Mouse (Mus musculus): Measurements from ENCODE around the gene Gm10974.

Gene Gm10974

GRCm38 (mm10) chr7:66358461-66358860 is 7.2 kb upstream of the Gm10974 start:
- DNase-seq (ENCODE audit: extremely low read depth, low read depth, low spot score) = no peak

GRCm38 (mm10) chr7:66359044-66359443 is 6.7 kb upstream of the Gm10974 start:
- no peak for DNase-seq (ENCODE audit: extremely low read depth, low read depth, low spot score)

GRCm38 (mm10) chr7:66364491-66364890 is 1.2 kb upstream of the Gm10974 start:
- no peak for DNase-seq (ENCODE audit: extremely low read depth, low read depth, low spot score)

GRCm38 (mm10) chr7:66365411-66365810 is 294 bp upstream of the Gm10974 start:
- no peak for DNase-seq (ENCODE audit: extremely low read depth, low read depth, low spot score)

GRCm38 (mm10) chr7:66369071-66369933 is 3.6 kb downstream of the Gm10974 start:
- no peak for DNase-seq (ENCODE audit: extremely low read depth, low read depth, low spot score)

GRCm38 (mm10) chr7:66369934-66370445 is 4.3 kb downstream of the Gm10974 start:
- DNase-seq (ENCODE audit: extremely low read depth, low read depth, low spot score) = no peak

GRCm38 (mm10) chr7:66370970-66371369 is 5.3 kb downstream of the Gm10974 start:
- no peak for DNase-seq (ENCODE audit: extremely low read depth, low read depth, low spot score)

- no peak for DNase-seq (ENCODE audit: extremely low read depth, low read depth, low spot score)
Measured at GRCm38 (mm10) chr7:66373391-66373790, 7.7 kb downstream of the Gm10974 start.

GRCm38 (mm10) chr7:66375736-66376135 is 10.0 kb downstream of the Gm10974 start:
- DNase-seq (ENCODE audit: extremely low read depth, low read depth, low spot score) = no peak

- DNase-seq (ENCODE audit: extremely low read depth, low read depth, low spot score) = no peak
Measured at GRCm38 (mm10) chr7:66376560-66376959, 10.9 kb downstream of the Gm10974 start.

GRCm38 (mm10) chr7:66384213-66384612 is 18.5 kb downstream of the Gm10974 start:
- no peak for DNase-seq (ENCODE audit: extremely low read depth, low read depth, low spot score)

- no peak for DNase-seq (ENCODE audit: extremely low read depth, low read depth, low spot score)
Measured at GRCm38 (mm10) chr7:66384891-66385290, 19.2 kb downstream of the Gm10974 start.

GRCm38 (mm10) chr7:66385826-66386225 is 20.1 kb downstream of the Gm10974 start:
- no peak for DNase-seq (ENCODE audit: extremely low read depth, low read depth, low spot score)

GRCm38 (mm10) chr7:66386411-66386810 is 20.7 kb downstream of the Gm10974 start:
- DNase-seq (ENCODE audit: extremely low read depth, low read depth, low spot score) = no peak

GRCm38 (mm10) chr7:66387419-66387812 is 21.7 kb downstream of the Gm10974 start:
- no peak for DNase-seq (ENCODE audit: extremely low read depth, low read depth, low spot score)

GRCm38 (mm10) chr7:66387813-66388521 is 22.3 kb downstream of the Gm10974 start, which contains the start of gene Lrrk1:
Gene Lrrk1, minus strand, starts transcription at chr7:66388350.
- no peak for DNase-seq (ENCODE audit: extremely low read depth, low read depth, low spot score)

GRCm38 (mm10) chr7:66388621-66389532 is 23.2 kb downstream of the Gm10974 start:
- peak; percentile 34 for DNase-seq (ENCODE audit: extremely low read depth, low read depth, low spot score)

GRCm38 (mm10) chr7:66397288-66397687 is 31.6 kb downstream of the Gm10974 start:
- DNase-seq (ENCODE audit: extremely low read depth, low read depth, low spot score) = no peak

- DNase-seq (ENCODE audit: extremely low read depth, low read depth, low spot score) = no peak
Measured at GRCm38 (mm10) chr7:66401605-66402004, 35.9 kb downstream of the Gm10974 start.

GRCm38 (mm10) chr7:66402876-66403275 is 37.2 kb downstream of the Gm10974 start:
- DNase-seq (ENCODE audit: extremely low read depth, low read depth, low spot score) = no peak

GRCm38 (mm10) chr7:66404141-66404540 is 38.4 kb downstream of the Gm10974 start:
- DNase-seq (ENCODE audit: extremely low read depth, low read depth, low spot score) = no peak
